Mouse (Mus musculus) brown adipose tissue, adult 24 weeks (tissue): ENCODE data around the gene Klk11. TPM values are rescaled to one million over a fixed set of nuclear protein-coding genes. Genes with fewer than 3 reads are reported as not detected.

Experiments used
- H3K27ac ChIP-seq: fragments of 200-500 bp; replicated peaks from 2 replicates; pipeline ENCODE4 v1.5.1; 2012; ENCODE audit warnings: low read depth, mild to moderate bottlenecking, low read length
- H3K4me1 ChIP-seq: fragments of 200-500 bp; 2 replicates; pipeline ENCODE4 v1.6.1; 2012; ENCODE audit warnings: low read length, mixed read lengths; ENCODE audit not compliant: control insufficient read depth, insufficient read depth, insufficient read length
- H3K4me3 ChIP-seq: fragments of 200-500 bp; 2 replicates; pipeline ENCODE4 v1.5.1; 2012; ENCODE audit warnings: low read depth, mild to moderate bottlenecking, low read length, moderate library complexity; ENCODE audit not compliant: insufficient read depth
- polyA plus RNA-seq: library from polyadenylated mRNA; stranded (reverse); fragments of >200 nt; gene quantifications from 2 replicates; pipeline ENCODE4 v1.2.4, GENCODE M21; 2012; ENCODE audit not compliant: missing spikeins, insufficient read depth, insufficient read length

Klk11 gene
- not detected in 2 replicates for polyA plus RNA-seq

DNA sequence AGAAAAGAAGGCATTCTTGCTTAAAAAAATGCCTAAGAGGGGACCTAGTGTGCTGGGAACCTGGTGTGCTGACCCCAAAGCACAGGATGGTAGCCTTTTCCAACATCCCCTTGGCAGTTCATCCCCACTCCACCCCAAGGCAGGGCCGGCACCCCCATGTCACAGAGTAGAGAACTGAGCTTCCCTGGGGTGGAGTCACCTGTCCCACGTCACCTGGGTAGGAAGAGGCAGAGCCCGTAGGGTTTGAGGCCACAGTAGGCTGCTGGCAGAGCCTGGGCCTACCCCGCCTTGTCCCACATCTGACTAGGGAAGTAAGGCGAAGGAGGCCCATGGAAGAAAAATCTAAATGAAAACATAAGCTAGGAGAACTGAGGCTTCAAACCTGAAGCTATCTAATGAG, at the start of gene Klk11:
TSS of gene Klk11 (plus strand) at position 241 of the 400 bp plus-strand sequence.
- no peaks in the 10 kb centered on the region for H3K4me1 ChIP-seq
- H3K4me3 ChIP-seq: no peak within 1 kb of the TSS
- H3K27ac ChIP-seq: no peak within 1 kb of the TSS

DNA sequence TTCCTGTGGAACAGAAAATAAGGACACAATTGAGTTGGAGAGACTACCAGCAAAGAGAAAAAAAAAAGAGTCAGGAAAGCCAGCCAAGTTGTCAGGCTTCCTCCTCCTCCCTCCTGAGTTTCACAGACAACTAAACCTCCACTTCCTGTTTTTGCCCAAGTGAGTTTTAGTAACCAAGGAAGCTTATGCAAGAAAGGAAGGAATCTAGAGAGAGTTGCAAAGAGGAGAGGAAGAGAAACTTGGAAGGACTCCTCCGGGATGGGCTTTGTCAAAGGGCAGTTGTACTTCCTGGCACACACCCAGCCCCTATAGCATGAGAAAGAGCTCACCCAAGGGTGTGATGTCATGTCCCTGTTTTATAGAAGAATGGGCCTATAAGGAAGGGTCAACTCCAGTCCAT, 26.6 kb upstream of the Klk11 start:
- no peak overlapping the region for H3K4me3 ChIP-seq
- peak overlapping the region; percentile 62 for H3K27ac ChIP-seq
- peaks cover 3% of the 10 kb centered on the region; the same call in 1 of the 2 replicates for H3K4me1 ChIP-seq

DNA sequence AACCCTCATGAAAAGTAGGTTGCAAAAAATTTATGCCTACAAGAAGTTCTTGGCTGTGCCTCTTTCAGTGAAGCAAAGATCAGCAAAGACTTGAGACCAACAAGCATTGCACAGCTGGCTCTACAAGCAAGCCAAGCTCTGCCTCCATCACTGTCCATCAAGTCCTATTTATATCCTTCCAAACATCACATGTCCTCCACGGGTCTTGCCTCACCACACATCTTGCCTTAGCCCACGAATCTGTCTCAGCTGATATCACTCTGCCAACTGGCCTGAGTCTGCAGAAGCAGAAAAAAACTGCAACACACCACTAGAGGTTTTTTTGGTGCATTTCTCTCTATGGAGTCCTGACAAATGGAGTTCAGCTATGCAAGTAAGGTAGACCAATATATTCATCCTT, 21.6 kb upstream of the Klk11 start:
- Histone ChIP-seq H3K27ac (no peak overlapping the region), H3K4me1 (peaks cover 3% of the 10 kb centered on the region; the same call in 1 of the 2 replicates), H3K4me3 (no peak overlapping the region)

DNA sequence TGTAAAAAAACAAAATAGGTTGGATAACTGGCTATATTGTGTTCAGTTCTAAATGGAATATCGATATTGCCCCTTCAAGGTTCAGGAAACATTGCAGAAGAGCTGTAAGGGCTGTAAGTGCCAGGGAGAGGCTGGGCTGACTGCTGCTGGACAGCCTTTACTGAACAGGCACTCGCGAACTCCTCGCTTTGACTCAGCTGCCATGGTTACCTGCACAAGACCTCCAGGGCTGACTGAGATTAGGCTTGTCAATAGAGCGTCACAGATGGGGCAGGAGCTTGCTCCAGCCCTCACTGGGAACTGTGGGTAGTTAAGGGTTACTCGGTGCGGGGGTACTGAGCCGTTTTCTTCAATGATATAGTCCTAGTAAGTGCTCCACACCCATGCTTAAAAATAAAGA, 7.9 kb upstream of the Klk11 start:
- H3K27ac ChIP-seq: no peak overlapping the region
- no peak overlapping the region for H3K4me3 ChIP-seq
- H3K4me1 ChIP-seq: no peaks in the 10 kb centered on the region

DNA sequence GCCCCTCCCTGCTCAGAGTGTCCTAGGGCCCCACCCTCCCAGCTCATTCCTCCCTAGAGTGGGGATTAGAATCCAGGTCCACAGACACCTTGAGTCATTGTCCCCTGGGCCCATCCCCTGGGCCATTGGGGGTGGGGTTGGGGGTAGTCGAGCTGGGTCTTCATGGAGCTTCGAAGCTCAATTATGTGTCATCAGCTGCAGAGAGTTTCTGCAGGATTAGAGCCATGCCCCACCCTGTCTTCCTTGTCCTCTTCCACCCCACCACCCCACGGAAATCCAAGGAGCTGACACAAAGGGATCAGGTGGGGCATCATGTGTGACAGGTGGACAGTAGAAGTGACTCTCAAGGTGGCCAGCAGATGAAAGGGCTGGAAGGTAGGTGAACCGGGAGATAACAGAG, 5.8 kb upstream of the Klk11 start, which contains the start of gene Klk12:
TSS of gene Klk12 (plus strand) at position 301 of the 400 bp plus-strand sequence.
- H3K27ac ChIP-seq: no peak within 1 kb of the TSS
- H3K4me3 ChIP-seq: no peak within 1 kb of the TSS
- H3K4me1 ChIP-seq: no peaks in the 10 kb centered on the region

DNA sequence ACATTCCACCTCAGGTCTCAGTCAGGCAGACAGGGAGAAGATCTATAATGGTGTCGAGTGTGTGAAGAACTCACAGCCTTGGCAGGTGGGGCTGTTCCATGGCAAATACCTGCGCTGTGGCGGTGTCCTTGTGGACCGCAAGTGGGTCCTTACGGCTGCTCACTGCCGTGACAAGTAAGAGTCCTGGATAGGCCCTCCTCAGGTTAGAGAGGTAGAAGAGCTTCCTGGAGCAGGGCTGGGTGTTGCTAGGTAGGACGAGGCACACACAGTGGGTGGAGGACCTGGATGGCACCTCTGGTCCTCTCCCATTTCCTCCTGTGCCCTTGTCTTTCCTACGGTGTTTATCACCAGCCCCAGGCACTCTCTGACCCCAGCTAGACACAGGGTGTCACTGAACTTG, 4.8 kb upstream of the Klk11 start:
- H3K4me1 ChIP-seq: no peaks in the 10 kb centered on the region
- H3K4me3 ChIP-seq: no peak overlapping the region
- no peak overlapping the region for H3K27ac ChIP-seq

DNA sequence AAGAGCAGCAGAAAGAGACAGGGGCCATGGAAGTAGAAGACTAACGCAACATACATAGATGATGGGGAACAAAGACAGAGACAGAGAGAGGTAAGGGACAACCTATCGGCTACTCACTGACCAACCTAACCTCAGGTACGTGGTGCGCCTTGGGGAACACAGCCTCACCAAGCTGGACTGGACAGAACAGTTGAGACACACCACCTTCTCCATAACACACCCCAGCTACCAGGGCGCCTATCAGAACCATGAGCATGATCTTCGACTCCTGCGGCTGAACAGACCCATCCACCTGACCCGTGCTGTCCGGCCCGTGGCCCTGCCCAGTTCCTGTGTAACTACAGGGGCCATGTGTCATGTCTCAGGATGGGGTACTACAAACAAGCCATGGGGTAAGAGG, 3.7 kb upstream of the Klk11 start:
- Histone ChIP-seq H3K27ac (no peak overlapping the region), H3K4me3 (no peak overlapping the region), H3K4me1 (no peaks in the 10 kb centered on the region)

DNA sequence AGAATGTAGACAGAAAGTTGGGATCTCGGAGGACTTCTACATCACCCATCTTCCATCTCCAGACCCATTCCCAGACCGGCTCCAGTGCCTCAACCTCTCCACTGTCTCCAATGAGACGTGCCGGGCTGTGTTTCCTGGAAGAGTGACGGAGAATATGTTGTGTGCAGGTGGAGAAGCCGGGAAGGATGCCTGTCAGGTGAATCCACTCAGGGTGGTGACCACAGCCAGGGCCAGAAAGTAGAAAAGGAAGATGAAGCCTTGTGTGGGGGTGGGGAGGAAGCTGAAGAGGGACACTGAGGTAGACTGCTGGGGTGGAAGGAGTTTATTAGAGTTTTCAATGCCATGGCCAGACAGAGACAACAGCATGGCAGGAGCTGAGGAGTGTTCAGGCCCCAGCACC, 2.5 kb upstream of the Klk11 start:
- Histone ChIP-seq H3K4me3 (no peak overlapping the region), H3K27ac (no peak overlapping the region), H3K4me1 (no peaks in the 10 kb centered on the region)

DNA sequence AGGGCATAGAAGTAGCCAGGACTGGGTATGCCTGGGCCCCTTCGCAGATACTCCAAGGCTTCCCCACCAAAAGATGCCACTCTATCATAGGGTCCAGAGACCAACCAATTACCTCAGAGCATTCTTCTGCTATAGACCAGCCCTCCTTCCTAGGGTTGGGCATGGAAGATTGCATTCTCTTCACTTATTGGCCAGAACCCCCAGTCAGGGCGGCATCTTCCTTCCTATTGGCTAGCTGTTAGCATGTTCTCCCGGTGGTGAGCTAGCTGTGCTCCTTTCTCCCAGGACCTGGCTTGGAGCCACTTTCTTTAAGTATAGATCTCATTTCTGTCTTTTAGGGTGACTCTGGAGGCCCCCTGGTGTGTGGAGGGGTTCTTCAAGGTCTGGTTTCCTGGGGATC, 1.5 kb upstream of the Klk11 start:
- Histone ChIP-seq H3K4me1 (no peaks in the 10 kb centered on the region), H3K4me3 (no peak overlapping the region)

DNA sequence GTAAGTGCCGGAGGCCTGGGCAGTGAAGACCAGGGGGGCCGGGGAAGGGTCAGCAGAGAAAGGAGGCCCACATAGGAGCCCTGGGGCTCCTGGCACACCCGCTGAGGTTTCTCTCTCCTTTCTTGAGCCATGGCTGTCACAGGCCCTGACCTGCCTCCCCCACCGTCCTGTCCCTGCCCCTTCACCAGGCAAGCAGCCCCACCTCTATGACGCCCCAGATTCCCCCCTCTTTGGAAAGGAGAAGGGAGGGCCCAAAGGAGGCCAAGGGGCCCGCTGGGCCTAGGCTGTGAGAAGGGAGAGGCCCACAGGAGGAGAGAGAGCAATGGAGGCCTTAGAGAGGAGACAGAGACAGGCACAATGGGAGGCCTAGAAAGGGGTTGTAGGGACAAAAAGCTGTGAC, 398 bp downstream of the Klk11 start:
- H3K4me1 ChIP-seq: no peaks in the 10 kb centered on the region
- H3K27ac ChIP-seq: no peak overlapping the region
- no peak overlapping the region for H3K4me3 ChIP-seq

More for the DNA sequence above, 1.5 kb upstream of the Klk11 start:
- H3K27ac ChIP-seq: no peak overlapping the region

DNA sequence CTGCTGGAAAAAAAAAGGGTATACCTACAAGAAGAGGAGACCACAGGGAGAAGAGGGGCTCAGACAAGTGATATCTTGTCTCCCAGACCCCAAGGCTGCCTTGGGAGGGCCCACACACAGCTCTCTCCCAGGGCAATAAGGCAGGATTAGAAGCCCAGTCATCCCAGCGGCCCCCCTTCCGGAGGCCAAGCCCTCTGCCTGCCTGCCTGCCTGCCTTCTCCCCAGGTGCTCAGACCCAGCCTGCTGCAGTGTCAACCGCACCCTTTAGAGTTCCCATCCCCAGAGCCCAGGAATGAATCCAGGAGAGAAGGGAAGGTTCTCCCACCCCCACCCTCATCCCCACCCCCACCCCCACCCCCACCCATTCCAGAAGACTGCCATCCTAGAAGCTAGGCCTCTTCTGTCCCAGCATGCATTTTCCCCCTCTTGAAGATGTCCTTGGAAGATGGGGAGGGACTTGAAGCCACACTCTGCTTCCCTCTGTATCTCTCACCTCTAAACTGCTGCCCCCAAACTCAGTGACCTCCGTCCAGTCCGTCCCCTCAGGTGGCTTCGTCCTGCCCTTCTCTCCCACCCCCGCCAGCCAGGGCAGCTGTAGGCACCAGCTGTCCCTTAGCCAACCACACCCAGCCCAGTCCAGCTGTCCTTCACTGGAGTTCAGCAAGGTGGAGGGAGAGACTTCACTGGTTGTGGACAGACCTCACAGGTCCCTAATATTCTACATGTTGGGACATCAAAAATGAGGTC, 1.1 kb downstream of the Klk11 start:
- Histone ChIP-seq H3K4me1 (0 out of 2 replicates have a peak, but pooled peaks cover 4% of the 10 kb centered on the region), H3K27ac (no peak overlapping the region), H3K4me3 (no peak overlapping the region)

DNA sequence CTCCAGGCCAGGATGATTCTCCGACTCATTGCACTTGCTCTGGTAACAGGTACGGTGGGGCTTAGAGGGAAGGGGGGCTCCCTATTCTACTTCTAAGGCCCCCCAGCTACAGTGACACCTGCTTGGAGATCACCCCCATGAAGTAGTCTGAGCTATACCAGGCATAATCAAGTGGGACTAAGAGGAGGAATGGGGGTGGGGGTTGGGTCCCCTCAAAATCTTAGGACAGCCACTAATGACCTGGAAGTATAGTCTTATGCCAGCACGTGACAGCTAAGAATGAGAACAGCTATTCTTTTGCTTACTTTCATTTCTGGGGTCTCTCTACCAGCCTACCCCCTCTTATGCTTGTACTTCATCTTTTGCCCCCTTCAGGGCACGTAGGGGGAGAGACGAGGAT, 2.1 kb downstream of the Klk11 start:
- no peak overlapping the region for H3K4me3 ChIP-seq
- H3K4me1 ChIP-seq: 0 out of 2 replicates have a peak, but pooled peaks cover 6% of the 10 kb centered on the region
- no peak overlapping the region for H3K27ac ChIP-seq

DNA sequence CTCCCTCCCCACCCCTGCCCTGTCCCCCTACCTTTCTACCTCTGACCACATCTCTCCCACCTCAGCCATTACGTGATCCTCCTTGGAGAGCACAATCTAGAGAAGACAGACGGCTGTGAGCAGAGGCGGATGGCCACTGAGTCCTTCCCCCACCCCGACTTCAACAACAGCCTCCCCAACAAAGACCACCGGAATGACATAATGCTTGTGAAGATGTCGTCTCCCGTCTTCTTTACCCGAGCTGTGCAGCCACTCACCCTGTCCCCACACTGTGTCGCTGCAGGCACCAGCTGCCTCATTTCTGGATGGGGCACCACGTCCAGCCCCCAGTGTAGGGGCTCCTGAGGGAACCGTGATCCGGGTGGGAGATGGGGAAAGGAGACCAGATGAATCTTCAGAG, 3.0 kb downstream of the Klk11 start:
- Histone ChIP-seq H3K4me3 (no peak overlapping the region), H3K4me1 (0 out of 2 replicates have a peak, but pooled peaks cover 6% of the 10 kb centered on the region), H3K27ac (no peak overlapping the region)

DNA sequence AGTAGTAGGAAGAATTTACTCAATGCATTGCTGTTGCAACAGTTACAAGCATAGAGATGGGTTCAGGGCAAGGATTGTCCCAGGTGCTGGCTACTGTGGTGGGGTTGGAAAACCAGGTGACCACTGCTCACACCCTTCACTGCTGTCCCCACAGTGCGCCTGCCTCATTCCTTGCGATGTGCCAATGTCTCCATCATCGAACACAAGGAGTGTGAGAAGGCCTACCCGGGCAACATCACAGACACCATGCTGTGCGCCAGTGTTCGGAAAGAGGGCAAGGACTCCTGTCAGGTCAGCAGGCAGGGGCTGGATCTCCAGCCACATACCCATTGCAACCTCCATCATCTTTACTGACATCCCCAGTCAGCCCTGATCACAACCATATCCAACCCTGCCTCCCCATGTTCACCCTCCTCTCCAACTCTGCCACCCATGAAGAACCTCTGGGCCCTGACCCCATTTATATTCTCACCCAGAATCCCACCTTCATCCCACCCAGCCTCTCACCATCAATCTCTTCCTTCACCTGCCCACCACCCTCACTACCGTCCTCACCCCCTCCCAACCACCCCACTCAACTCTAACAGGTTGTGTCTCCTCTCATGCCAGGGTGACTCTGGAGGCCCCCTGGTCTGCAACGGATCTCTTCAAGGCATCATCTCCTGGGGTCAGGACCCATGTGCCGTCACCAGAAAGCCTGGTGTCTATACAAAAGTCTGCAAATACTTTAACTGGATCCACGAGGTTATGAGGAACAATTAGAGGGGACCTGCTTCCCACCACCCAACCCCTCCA, 4.0 kb downstream of the Klk11 start:
- Histone ChIP-seq H3K27ac (no peak overlapping the region), H3K4me1 (0 out of 2 replicates have a peak, but pooled peaks cover 6% of the 10 kb centered on the region), H3K4me3 (no peak overlapping the region)

DNA sequence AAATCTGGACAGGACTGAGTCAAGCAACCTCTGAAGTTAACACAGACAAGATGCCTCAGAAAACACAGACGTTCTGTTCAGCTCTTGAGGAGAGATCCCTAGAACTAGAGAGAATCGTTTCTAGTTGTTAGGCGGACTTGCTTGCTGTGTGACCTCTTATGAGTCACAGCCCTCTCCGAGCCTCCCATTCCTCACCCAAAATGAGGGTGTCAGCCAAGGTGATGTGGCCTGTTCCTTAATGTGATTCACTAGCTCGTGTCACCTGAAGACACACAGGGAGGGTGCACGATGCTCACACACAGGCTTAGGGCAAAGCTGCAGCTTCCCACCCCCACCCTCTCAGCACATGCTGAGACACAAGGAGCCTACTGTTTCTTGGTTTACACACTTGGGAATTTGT, 5.8 kb downstream of the Klk11 start:
- Histone ChIP-seq H3K4me1 (0 out of 2 replicates have a peak, but pooled peaks cover 6% of the 10 kb centered on the region), H3K4me3 (no peak overlapping the region), H3K27ac (no peak overlapping the region)
